Mouse (Mus musculus) naive thymus-derived CD4-positive, alpha-beta T cell, adult 2 months (primary cell): ENCODE measurements around the gene Wdr34.

Experiments
- DNase-seq: peaks from one replicate; pipeline ENCODE4 v3.0.0-alpha.2; 2011; ENCODE audit warnings: low read depth

The Wdr34 gene

GRCm38 (mm10) chr2:30048699-30049388, at the start of gene Wdr34:
Gene Wdr34 (minus strand): TSS chr2:30048881.
- peak; percentile 98 for DNase-seq

- DNase-seq: peak; percentile 74
Observed at GRCm38 (mm10) chr2:30095882-30096527, 47.3 kb upstream of the Wdr34 start.

GRCm38 (mm10) chr2:30094208-30094588, 45.5 kb upstream of the Wdr34 start:
- DNase-seq: no peak

- peak; percentile 99 for DNase-seq
Observed at GRCm38 (mm10) chr2:30093471-30094207, 45.0 kb upstream of the Wdr34 start, which contains the start of gene Zdhhc12. Gene Zdhhc12 (minus strand): TSS chr2:30093648.

- DNase-seq: no peak
Observed at GRCm38 (mm10) chr2:30092280-30092918, 43.7 kb upstream of the Wdr34 start.

- no peak for DNase-seq
Observed at GRCm38 (mm10) chr2:30091521-30091920, 42.8 kb upstream of the Wdr34 start.

- DNase-seq: no peak
Observed at GRCm38 (mm10) chr2:30087310-30087709, 38.6 kb upstream of the Wdr34 start.

- DNase-seq: no peak
Observed at GRCm38 (mm10) chr2:30084632-30085031, 36.0 kb upstream of the Wdr34 start.

- DNase-seq: no peak
Observed at GRCm38 (mm10) chr2:30084113-30084512, 35.4 kb upstream of the Wdr34 start.

GRCm38 (mm10) chr2:30080181-30080800, 31.6 kb upstream of the Wdr34 start:
- DNase-seq: no peak

GRCm38 (mm10) chr2:30078760-30079159, 30.1 kb upstream of the Wdr34 start:
- DNase-seq: no peak

- no peak for DNase-seq
Observed at GRCm38 (mm10) chr2:30078349-30078712, 29.6 kb upstream of the Wdr34 start.

GRCm38 (mm10) chr2:30077502-30078348, 29.0 kb upstream of the Wdr34 start, which contains the start of gene Pkn3:
Gene Pkn3 (plus strand): TSS chr2:30077684.
- DNase-seq: peak; percentile 89

GRCm38 (mm10) chr2:30076959-30077358, 28.3 kb upstream of the Wdr34 start:
- no peak for DNase-seq

- DNase-seq: no peak
Observed at GRCm38 (mm10) chr2:30076439-30076838, 27.8 kb upstream of the Wdr34 start.

GRCm38 (mm10) chr2:30075625-30076024, 26.9 kb upstream of the Wdr34 start:
- no peak for DNase-seq

- DNase-seq: no peak
Observed at GRCm38 (mm10) chr2:30073285-30073684, 24.6 kb upstream of the Wdr34 start.

- DNase-seq: no peak
Observed at GRCm38 (mm10) chr2:30072875-30073274, 24.2 kb upstream of the Wdr34 start.

- DNase-seq: no peak
Observed at GRCm38 (mm10) chr2:30067962-30068361, 19.3 kb upstream of the Wdr34 start.

- peak; percentile 67 for DNase-seq
Observed at GRCm38 (mm10) chr2:30067031-30067888, 18.6 kb upstream of the Wdr34 start.
